Mouse (Mus musculus) cerebellum, postnatal 10 days (tissue): ENCODE data around the gene Rdh9.

ENCODE experiments used
- DNase-seq, 2 experiments: peaks; one replicate each; pipeline ENCODE4 v3.0.0; 2021; ENCODE audit warnings: mixed read lengths in 2 of 2

Rdh9 gene

GRCm38 (mm10) chr10:127776011-127776410, at the start of gene Rdh9:
Rdh9 (plus strand) TSS chr10:127776386.
- no peak for DNase-seq

GRCm38 (mm10) chr10:127728437-127728836, 47.7 kb upstream of the Rdh9 start:
- DNase-seq, result peak; percentile 85 to 86

GRCm38 (mm10) chr10:127730285-127730932, 45.8 kb upstream of the Rdh9 start:
- DNase-seq, result no peak

GRCm38 (mm10) chr10:127730933-127731310, 45.3 kb upstream of the Rdh9 start:
- no peak for DNase-seq

- no peak for DNase-seq
Observed at GRCm38 (mm10) chr10:127731397-127731796, 44.8 kb upstream of the Rdh9 start.

- DNase-seq, result peak; percentile 70 to 73
Observed at GRCm38 (mm10) chr10:127734434-127734833, 41.8 kb upstream of the Rdh9 start.

GRCm38 (mm10) chr10:127736266-127736665, 39.9 kb upstream of the Rdh9 start:
- no peak for DNase-seq

- no peak for DNase-seq
Observed at GRCm38 (mm10) chr10:127736916-127737315, 39.3 kb upstream of the Rdh9 start.

- DNase-seq, result no peak
Observed at GRCm38 (mm10) chr10:127737552-127737951, 38.6 kb upstream of the Rdh9 start.

- peak; percentile 65 to 69 for DNase-seq
Observed at GRCm38 (mm10) chr10:127738151-127738882, 37.9 kb upstream of the Rdh9 start.

GRCm38 (mm10) chr10:127739083-127739660, 37.0 kb upstream of the Rdh9 start, which contains the start of gene Zbtb39:
Zbtb39 (plus strand) TSS chr10:127739538.
- DNase-seq, result peak; percentile 90 to 92

- peak; percentile 59 to 65 for DNase-seq
Observed at GRCm38 (mm10) chr10:127739661-127740161, 36.5 kb upstream of the Rdh9 start.

GRCm38 (mm10) chr10:127744661-127745060, 31.5 kb upstream of the Rdh9 start:
- DNase-seq, result peak; percentile 70 to 83

GRCm38 (mm10) chr10:127745886-127746285, 30.3 kb upstream of the Rdh9 start:
- no peak for DNase-seq

- DNase-seq, result no peak
Observed at GRCm38 (mm10) chr10:127747254-127747653, 28.9 kb upstream of the Rdh9 start.

GRCm38 (mm10) chr10:127748847-127749612, 27.2 kb upstream of the Rdh9 start:
- no peak for DNase-seq

- peak; percentile 33 to 35 for DNase-seq
Observed at GRCm38 (mm10) chr10:127750136-127750777, 25.9 kb upstream of the Rdh9 start.

GRCm38 (mm10) chr10:127751548-127751947, 24.6 kb upstream of the Rdh9 start, which contains the start of gene Gpr182:
Gpr182 (minus strand) TSS chr10:127751732.
- DNase-seq, result no peak

- DNase-seq, result peak; percentile 53 to 56
Observed at GRCm38 (mm10) chr10:127754566-127755166, 21.5 kb upstream of the Rdh9 start.

- DNase-seq, result no peak
Observed at GRCm38 (mm10) chr10:127755246-127755645, 20.9 kb upstream of the Rdh9 start.

GRCm38 (mm10) chr10:127755770-127756468, 20.3 kb upstream of the Rdh9 start:
- DNase-seq, result no peak
